Mouse (Mus musculus): ENCODE results near the gene Abhd5. TPM values are rescaled to one million over a fixed set of nuclear protein-coding genes. Genes with fewer than 3 reads are reported as not detected.

The Abhd5 gene
- polyA plus RNA-seq, 1 experiment, result 36.3 TPM

- no peak overlapping the region for H3K4me3 ChIP-seq (ENCODE audit: insufficient read depth, low read depth, low read length)
- H3K36me3 ChIP-seq (ENCODE audit: control insufficient read depth, insufficient read depth, low read length), result no peaks in the 10 kb centered on the region
- TF ChIP-seq CTCF (conservative IDR thresholded peaks at IDR 0.05; ENCODE audit: insufficient read depth, insufficient read length, low read depth, low read length) (peak; percentile 87), POLR2A (IDR thresholded peaks at IDR 0.05; ENCODE audit: low read depth, low read length) (no peak)
- DNase-seq, result peak; percentile 61
- no peak overlapping the region for H3K27ac ChIP-seq (ENCODE audit: insufficient read depth, low read depth, low read length)
- H3K27me3 ChIP-seq (replicated peaks; ENCODE audit: control insufficient read depth, insufficient read depth, low read length), result no peaks in the 10 kb centered on the region
- 27% methylated on average over 13 of the region's 13 CpGs for WGBS
- no peaks in the 10 kb centered on the region for H3K4me1 ChIP-seq (ENCODE audit: control insufficient read depth, insufficient read depth, low read length)
These were observed 69.7 kb downstream of the Abhd5 start for GRCm38 (mm10) chr9:122420772-122421764.

GRCm38 (mm10) chr9:122421911-122422310, 70.5 kb downstream of the Abhd5 start:
- Histone ChIP-seq H3K36me3 (ENCODE audit: control insufficient read depth, insufficient read depth, low read length) (no peaks in the 10 kb centered on the region), H3K4me1 (ENCODE audit: control insufficient read depth, insufficient read depth, low read length) (no peaks in the 10 kb centered on the region), H3K27ac (ENCODE audit: insufficient read depth, low read depth, low read length) (no peak overlapping the region), H3K4me3 (ENCODE audit: insufficient read depth, low read depth, low read length) (no peak overlapping the region), H3K27me3 (replicated peaks; ENCODE audit: control insufficient read depth, insufficient read depth, low read length) (no peaks in the 10 kb centered on the region)
- DNase-seq, result no peak
- WGBS, result 70% methylated on average over 8 of the region's 8 CpGs
- TF ChIP-seq CTCF (conservative IDR thresholded peaks at IDR 0.05; ENCODE audit: insufficient read depth, insufficient read length, low read depth, low read length) (no peak), POLR2A (IDR thresholded peaks at IDR 0.05; ENCODE audit: low read depth, low read length) (no peak)

- Histone ChIP-seq H3K4me1 (ENCODE audit: control insufficient read depth, insufficient read depth, low read length) (no peaks in the 10 kb centered on the region), H3K27ac (ENCODE audit: insufficient read depth, low read depth, low read length) (no peak overlapping the region)
- 83% methylated on average over 14 of the region's 14 CpGs for WGBS
These were observed 71.3 kb downstream of the Abhd5 start for GRCm38 (mm10) chr9:122422706-122423105.

GRCm38 (mm10) chr9:122423146-122423545, 71.7 kb downstream of the Abhd5 start:
- TF ChIP-seq CTCF (conservative IDR thresholded peaks at IDR 0.05; ENCODE audit: insufficient read depth, insufficient read length, low read depth, low read length) (0 out of 2 replicates have a peak, but pooled peaks have one; percentile 18), POLR2A (IDR thresholded peaks at IDR 0.05; ENCODE audit: low read depth, low read length) (no peak)
- no peaks in the 10 kb centered on the region for H3K4me1 ChIP-seq (ENCODE audit: control insufficient read depth, insufficient read depth, low read length)
- no peaks in the 10 kb centered on the region for H3K36me3 ChIP-seq (ENCODE audit: control insufficient read depth, insufficient read depth, low read length)
- H3K27ac ChIP-seq (ENCODE audit: insufficient read depth, low read depth, low read length), result no peak overlapping the region
- WGBS, result 61% methylated on average over 6 of the region's 6 CpGs
- H3K4me3 ChIP-seq (ENCODE audit: insufficient read depth, low read depth, low read length), result no peak overlapping the region
- no peak for DNase-seq
- no peaks in the 10 kb centered on the region for H3K27me3 ChIP-seq (replicated peaks; ENCODE audit: control insufficient read depth, insufficient read depth, low read length)

More at GRCm38 (mm10) chr9:122422706-122423105, 71.3 kb downstream of the Abhd5 start:
- Histone ChIP-seq H3K36me3 (ENCODE audit: control insufficient read depth, insufficient read depth, low read length) (no peaks in the 10 kb centered on the region), H3K27me3 (replicated peaks; ENCODE audit: control insufficient read depth, insufficient read depth, low read length) (no peaks in the 10 kb centered on the region), H3K4me3 (ENCODE audit: insufficient read depth, low read depth, low read length) (no peak overlapping the region)
- TF ChIP-seq POLR2A (IDR thresholded peaks at IDR 0.05; ENCODE audit: low read depth, low read length), result no peak
- TF ChIP-seq CTCF (conservative IDR thresholded peaks at IDR 0.05; ENCODE audit: insufficient read depth, insufficient read length, low read depth, low read length), result no peak
- DNase-seq, result no peak

GRCm38 (mm10) chr9:122424941-122425608, 73.7 kb downstream of the Abhd5 start:
- Histone ChIP-seq H3K4me3 (ENCODE audit: insufficient read depth, low read depth, low read length) (no peak overlapping the region), H3K27ac (ENCODE audit: insufficient read depth, low read depth, low read length) (no peak overlapping the region), H3K36me3 (ENCODE audit: control insufficient read depth, insufficient read depth, low read length) (no peaks in the 10 kb centered on the region), H3K27me3 (replicated peaks; ENCODE audit: control insufficient read depth, insufficient read depth, low read length) (no peaks in the 10 kb centered on the region), H3K4me1 (ENCODE audit: control insufficient read depth, insufficient read depth, low read length) (no peaks in the 10 kb centered on the region)
- WGBS, result 53% methylated on average over 14 of the region's 14 CpGs
- DNase-seq, result peak; percentile 12
- TF ChIP-seq POLR2A (IDR thresholded peaks at IDR 0.05; ENCODE audit: low read depth, low read length), result no peak
- peak; percentile 47 for TF ChIP-seq CTCF (conservative IDR thresholded peaks at IDR 0.05; ENCODE audit: insufficient read depth, insufficient read length, low read depth, low read length)

- no peak for DNase-seq
- no peak overlapping the region for H3K27ac ChIP-seq (ENCODE audit: insufficient read depth, low read depth, low read length)
- H3K27me3 ChIP-seq (replicated peaks; ENCODE audit: control insufficient read depth, insufficient read depth, low read length), result no peaks in the 10 kb centered on the region
- no peaks in the 10 kb centered on the region for H3K4me1 ChIP-seq (ENCODE audit: control insufficient read depth, insufficient read depth, low read length)
- 65% methylated on average over 12 of the region's 12 CpGs for WGBS
- no peaks in the 10 kb centered on the region for H3K36me3 ChIP-seq (ENCODE audit: control insufficient read depth, insufficient read depth, low read length)
- TF ChIP-seq CTCF (conservative IDR thresholded peaks at IDR 0.05; ENCODE audit: insufficient read depth, insufficient read length, low read depth, low read length), result no peak
- TF ChIP-seq POLR2A (IDR thresholded peaks at IDR 0.05; ENCODE audit: low read depth, low read length), result no peak
- no peak overlapping the region for H3K4me3 ChIP-seq (ENCODE audit: insufficient read depth, low read depth, low read length)
These were observed 77.7 kb downstream of the Abhd5 start for GRCm38 (mm10) chr9:122429058-122429649.

All from kidney, adult 2 months (tissue).